Mouse (Mus musculus): ENCODE measurements around the gene Wdr12. TPM values are rescaled to one million over a fixed set of nuclear protein-coding genes. Genes with fewer than 3 reads are reported as not detected.
A peak's percentile ranks its signal among the peaks of the same experiment; 100 is the strongest.
"Not testable (repeated sequence)": the region's sequence is repeated elsewhere in the genome, so short reads cannot be mapped to it uniquely, and the experiment has no call there.

Wdr12 gene
- 11.2 and 11.6 TPM in 2 replicates for polyA plus RNA-seq (2012; ENCODE audit: insufficient read depth, insufficient read length, missing spikeins)

DNA sequence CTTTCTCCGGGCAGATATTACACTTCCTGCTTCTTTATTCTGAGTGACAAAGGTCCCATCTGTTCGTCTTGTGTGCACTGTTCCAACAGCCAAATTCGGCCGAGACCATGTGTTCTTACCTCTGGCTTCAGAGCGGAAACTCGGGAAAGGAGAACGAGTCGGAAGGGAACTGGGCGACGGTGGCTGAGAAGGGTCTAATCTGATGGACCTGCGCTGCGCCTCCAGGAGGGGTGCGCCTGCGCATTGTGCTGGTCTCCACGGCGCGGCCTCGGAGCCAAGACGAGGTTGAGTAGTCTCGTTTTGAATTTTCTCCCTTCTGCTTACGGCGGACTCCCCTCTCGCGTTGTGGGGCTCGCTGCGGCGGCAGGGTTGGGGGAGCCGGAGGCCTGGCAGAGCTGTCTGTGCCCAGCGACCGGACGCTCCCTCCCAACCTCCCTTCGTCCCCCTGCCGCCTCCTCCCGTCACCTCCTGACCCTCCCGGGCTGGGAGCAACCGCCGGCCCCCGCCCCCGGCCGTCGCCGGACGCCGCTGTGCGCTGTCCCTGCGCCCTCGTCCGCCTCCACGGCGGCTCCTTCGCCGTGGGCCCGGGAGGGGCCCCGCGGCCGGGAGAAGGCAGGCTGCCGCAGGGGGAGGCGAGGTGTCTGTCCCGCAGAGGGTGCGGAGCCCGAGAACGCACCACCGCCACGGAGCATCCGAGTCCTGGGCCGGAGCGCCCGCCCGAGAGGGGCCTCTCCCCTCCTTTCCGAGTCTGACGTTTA, at the start of gene Wdr12, which contains the start of gene Carf:
TSS of gene Wdr12 (minus strand) at position 622 of the 758 bp plus-strand sequence.
TSS of gene Carf (plus strand) at position 224 of the 758 bp plus-strand sequence.
- Histone ChIP-seq H3K27ac (replicated peaks; ENCODE audit: low read depth, low read length) (peak within 1 kb of the TSS; percentile 93), H3K4me3 (ENCODE audit: insufficient read depth, low read depth, low read length) (peak within 1 kb of the TSS; percentile 84), H3K4me1 (ENCODE audit: control insufficient read depth, insufficient read depth, insufficient read length, low read length) (no peaks in the 10 kb centered on the region)

DNA sequence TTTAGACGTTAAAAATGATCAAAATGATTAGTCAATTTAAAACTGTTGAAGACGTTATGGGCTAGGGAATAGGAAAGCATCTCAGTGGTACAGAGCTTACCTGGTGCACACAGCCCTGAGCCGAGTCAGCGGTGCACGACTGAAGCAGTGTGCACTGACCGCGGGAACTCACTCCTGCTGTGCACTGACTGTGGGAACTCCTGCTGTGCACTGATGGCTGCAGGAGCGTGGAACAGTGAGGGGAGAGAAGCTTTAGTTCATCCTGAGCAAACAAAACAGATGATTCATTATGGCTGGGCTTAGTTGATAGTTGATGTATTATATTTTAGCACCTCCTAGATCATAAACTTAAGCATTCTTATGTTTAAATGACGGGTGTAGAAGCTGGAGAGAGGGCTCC, 38.9 kb upstream of the Wdr12 start:
- Histone ChIP-seq H3K4me1 (ENCODE audit: control insufficient read depth, insufficient read depth, insufficient read length, low read length) (no peaks in the 10 kb centered on the region), H3K27ac (replicated peaks; ENCODE audit: low read depth, low read length) (no peak overlapping the region), H3K4me3 (ENCODE audit: insufficient read depth, low read depth, low read length) (no peak overlapping the region)

DNA sequence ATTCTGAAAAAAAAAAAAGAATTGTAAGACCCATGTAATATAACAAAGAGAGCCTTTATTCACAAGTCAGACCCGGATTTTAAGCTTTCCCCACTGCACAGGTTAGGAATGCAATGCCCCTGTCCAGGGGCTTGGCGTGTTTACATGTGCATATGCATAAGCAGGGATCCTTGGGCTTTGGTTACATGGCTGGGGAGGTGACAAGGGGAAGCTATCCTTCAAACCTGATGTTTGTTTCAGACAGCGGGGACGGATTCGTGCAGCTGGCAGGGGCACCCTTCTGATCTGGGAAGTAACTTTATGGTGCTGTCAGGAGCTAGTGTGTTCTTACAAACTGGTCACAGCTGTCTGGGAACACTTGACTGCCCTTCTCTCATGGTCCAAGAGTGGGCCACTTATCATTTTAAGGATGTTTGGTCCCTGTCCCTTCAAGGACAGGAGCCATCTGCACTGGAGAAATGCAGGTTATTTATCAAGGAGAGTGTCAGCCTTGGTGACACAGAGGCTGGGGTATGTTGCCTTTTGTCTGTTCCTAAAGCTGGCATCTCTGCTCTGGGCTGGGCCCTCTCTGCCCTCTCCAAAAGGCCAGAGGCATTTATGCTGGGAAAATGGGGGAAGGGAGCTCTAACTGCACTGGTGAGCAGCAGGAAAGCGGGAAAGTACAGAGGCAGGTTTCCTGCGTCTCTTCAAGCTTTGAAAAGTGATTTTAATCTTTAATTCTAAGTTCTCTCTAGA, 19.4 kb upstream of the Wdr12 start:
- no peaks in the 10 kb centered on the region for H3K4me1 ChIP-seq (ENCODE audit: control insufficient read depth, insufficient read depth, insufficient read length, low read length)
- no peak overlapping the region for H3K27ac ChIP-seq (replicated peaks; ENCODE audit: low read depth, low read length)
- H3K4me3 ChIP-seq (ENCODE audit: insufficient read depth, low read depth, low read length), result no peak overlapping the region

DNA sequence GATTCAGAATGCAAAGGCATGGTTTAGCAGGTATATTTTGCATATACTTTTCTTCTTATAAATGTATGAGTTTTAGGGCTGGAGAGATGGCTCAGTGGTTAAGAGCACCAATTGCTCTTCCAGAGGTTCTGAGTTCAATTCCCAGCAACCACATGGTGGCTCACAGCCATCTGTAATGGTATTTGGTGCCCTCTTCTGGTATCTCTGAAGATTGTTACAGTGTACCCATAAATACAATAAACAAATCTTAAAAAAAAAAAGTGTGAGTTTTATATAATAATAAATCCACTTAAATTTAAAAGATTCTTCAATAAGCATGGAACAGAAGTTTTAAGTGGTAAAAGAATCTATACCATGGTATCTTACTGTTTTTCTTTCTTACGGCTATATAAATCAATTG, 6.1 kb upstream of the Wdr12 start:
- Histone ChIP-seq H3K27ac (replicated peaks; ENCODE audit: low read depth, low read length) (no peak overlapping the region), H3K4me1 (ENCODE audit: control insufficient read depth, insufficient read depth, insufficient read length, low read length) (no peaks in the 10 kb centered on the region), H3K4me3 (ENCODE audit: insufficient read depth, low read depth, low read length) (no peak overlapping the region)

DNA sequence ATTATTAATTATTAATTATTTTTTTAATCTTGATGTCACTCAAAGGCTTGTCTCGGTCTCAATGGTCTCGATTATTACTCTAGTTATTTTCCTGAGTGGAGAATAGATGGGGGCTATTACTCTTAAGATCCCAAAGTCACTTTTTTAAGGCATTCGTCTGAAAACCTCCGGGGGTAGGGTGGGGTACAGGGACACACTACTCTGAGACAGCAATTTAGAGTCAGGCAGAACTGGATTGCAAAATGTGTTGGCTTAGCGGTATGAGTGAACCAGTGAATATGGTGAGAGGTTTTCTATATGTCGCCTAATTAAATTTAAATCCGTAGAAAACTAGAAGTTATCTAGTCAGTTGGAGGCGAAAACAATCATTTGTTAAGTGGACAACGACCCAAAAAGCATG, 394 bp upstream of the Wdr12 start:
- peak overlapping the region; percentile 59 for H3K4me3 ChIP-seq (ENCODE audit: insufficient read depth, low read depth, low read length)
- H3K27ac ChIP-seq (replicated peaks; ENCODE audit: low read depth, low read length), result no peak overlapping the region
- no peaks in the 10 kb centered on the region for H3K4me1 ChIP-seq (ENCODE audit: control insufficient read depth, insufficient read depth, insufficient read length, low read length)

DNA sequence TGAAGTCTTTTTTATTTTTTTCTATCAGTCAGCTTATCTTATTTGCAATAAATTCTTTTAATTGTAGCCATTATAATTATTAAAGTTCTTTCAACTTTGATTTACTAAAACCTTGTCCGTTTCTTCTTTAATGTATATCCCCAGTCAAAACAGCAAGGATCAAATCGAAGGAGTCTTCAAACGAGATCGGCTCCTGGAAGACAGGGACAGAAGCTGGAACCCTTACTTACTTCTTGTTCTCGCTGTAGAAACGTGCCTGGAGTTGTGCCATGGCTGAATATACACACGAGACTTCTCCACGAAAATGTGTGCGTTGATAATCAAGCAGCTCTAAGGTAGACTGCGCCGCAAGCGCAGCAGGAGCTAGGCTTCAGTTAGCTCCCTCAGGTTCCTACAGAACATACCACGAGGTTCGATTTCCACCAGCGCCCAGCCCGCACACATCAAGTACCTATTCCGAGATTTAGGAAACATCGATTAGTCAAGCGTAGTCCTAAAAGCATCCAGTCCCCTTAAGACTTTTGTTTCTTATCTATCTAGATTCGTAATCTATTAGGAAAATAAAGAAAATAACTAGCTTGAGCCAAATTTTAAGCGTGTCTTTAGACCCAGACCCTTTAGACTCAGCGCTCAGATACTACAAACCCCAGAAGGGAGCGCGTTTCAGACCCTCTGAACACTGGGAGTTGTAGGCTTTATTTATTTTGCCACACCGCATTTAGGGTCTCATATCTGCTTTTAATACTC, 995 bp downstream of the Wdr12 start:
- no peaks in the 10 kb centered on the region for H3K4me1 ChIP-seq (ENCODE audit: control insufficient read depth, insufficient read depth, insufficient read length, low read length)
- peak overlapping the region; percentile 89 for H3K27ac ChIP-seq (replicated peaks; ENCODE audit: low read depth, low read length)
- peak overlapping the region; percentile 84 for H3K4me3 ChIP-seq (ENCODE audit: insufficient read depth, low read depth, low read length)

DNA sequence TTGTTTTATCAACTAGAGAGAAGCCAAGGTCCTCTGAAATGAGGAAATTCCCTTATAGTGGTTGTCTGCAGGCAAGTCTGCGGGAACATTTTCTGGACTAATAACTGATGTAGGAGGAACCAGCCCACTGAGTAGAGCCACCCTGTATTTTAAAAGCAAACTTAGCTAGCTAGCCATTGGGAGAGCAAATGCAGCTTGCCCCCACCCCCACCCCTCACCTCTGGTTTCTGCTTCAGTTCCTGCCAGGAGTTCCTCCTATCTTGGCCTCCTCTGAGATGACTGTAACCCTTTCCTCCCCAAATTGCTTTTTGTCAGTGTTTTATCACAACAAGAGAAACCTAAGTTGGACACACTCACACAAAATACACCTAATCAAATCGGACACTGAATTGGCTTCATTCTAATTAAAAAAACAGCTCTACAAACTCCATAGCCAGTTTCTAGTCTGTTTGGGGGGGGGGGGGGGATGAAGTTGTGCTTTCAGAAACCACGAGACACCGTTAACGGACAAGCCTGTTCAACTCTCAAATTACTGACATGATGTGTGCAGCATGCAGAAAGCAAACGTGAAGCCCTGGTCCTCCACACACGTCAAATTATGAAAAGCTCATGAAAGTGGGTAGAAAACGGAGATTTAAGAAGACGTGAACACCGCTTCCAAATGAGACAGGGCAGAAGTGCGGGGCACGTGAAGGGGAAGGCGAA, 1.7 kb downstream of the Wdr12 start:
- no peak overlapping the region for H3K27ac ChIP-seq (replicated peaks; ENCODE audit: low read depth, low read length)
- peak overlapping the region; percentile 84 for H3K4me3 ChIP-seq (ENCODE audit: insufficient read depth, low read depth, low read length)
- H3K4me1 ChIP-seq (ENCODE audit: control insufficient read depth, insufficient read depth, insufficient read length, low read length), result no peaks in the 10 kb centered on the region

DNA sequence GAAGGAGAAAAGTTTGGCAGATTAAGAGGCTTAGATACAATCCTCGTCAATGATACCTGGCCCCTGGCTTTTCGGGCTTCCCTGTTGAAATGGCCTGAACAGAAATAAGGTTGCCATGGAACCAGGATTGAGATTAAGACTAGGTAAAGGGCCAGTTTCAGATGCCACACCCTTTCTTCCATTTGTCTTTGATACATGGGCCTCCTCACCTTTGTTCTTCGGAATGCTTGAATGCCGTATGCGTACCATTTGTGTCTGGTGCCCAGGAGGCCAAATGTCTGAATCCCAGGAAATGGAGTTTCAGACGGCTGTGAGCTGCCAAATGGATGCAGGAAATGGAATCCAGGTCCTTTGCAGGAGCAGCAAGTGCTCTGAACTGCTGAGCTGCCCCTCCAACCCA, 22.0 kb downstream of the Wdr12 start:
- no peaks in the 10 kb centered on the region for H3K4me1 ChIP-seq (ENCODE audit: control insufficient read depth, insufficient read depth, insufficient read length, low read length)
- H3K27ac ChIP-seq (replicated peaks; ENCODE audit: low read depth, low read length), result no peak overlapping the region
- H3K4me3 ChIP-seq (ENCODE audit: insufficient read depth, low read depth, low read length), result no peak overlapping the region

DNA sequence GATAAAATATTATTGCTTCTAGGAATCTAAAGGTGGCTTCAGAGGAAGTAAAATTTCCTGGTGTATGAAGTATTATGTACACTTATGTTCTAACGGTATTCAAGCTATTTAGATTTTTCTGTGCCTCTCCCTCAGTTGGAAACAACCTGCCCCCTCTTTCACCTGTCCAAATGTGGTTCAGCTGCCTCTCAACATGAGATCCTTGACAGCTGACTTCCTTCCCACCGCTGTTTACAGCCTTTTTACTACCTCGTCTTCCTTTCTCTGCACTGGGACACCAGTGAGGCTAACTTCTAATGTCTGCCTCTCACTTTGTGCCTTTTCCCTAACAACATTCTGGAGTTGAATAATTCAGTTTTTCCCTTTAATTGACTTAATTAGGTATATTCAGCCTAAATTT, 22.9 kb downstream of the Wdr12 start:
- H3K4me3 ChIP-seq (ENCODE audit: insufficient read depth, low read depth, low read length), result no peak overlapping the region
- no peaks in the 10 kb centered on the region for H3K4me1 ChIP-seq (ENCODE audit: control insufficient read depth, insufficient read depth, insufficient read length, low read length)
- H3K27ac ChIP-seq (replicated peaks; ENCODE audit: low read depth, low read length), result no peak overlapping the region

DNA sequence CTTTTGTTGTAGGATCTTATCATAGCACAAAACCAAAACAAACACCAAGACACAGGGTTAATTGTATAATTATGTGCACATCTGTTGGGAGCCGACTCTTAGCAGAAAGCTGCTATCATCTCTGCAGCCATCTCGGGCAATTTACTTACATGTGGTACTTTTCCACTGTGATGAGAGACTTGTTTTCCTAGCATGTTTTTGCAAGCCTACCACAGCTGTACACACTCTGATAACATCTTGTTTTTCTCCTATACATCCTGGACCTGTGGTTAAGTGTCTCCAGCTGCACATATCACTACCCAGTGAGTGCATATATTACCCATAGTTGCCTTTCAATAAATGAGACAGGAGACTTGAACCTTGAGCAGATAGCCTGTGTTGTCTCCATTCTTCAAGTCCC, 23.5 kb downstream of the Wdr12 start:
- Histone ChIP-seq H3K4me1 (ENCODE audit: control insufficient read depth, insufficient read depth, insufficient read length, low read length) (no peaks in the 10 kb centered on the region), H3K4me3 (ENCODE audit: insufficient read depth, low read depth, low read length) (no peak overlapping the region), H3K27ac (replicated peaks; ENCODE audit: low read depth, low read length) (no peak overlapping the region)

DNA sequence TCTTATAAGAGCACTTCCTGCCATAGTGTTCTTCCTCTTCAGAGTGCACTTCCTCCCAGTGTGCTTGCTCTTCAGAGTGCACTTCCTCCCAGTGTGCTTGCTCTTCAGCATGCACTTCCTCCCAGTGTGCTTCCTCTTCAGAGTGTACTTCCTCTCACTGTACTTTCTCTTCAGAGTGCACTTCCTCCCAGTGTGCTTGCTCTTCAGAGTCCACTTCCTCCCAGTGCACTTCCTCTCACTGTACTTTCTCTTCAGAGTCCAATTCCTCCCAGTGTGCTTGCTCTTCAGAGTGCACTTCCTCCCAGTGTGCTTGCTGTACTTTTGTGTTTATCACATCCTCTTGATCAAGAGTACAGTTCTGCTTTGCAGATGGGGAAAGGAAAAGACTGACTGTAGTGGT, 27.7 kb downstream of the Wdr12 start:
- not testable (repeated sequence) for H3K4me1 ChIP-seq (ENCODE audit: control insufficient read depth, insufficient read depth, insufficient read length, low read length); H3K4me3 ChIP-seq (ENCODE audit: insufficient read depth, low read depth, low read length); H3K27ac ChIP-seq (replicated peaks; ENCODE audit: low read depth, low read length)

DNA sequence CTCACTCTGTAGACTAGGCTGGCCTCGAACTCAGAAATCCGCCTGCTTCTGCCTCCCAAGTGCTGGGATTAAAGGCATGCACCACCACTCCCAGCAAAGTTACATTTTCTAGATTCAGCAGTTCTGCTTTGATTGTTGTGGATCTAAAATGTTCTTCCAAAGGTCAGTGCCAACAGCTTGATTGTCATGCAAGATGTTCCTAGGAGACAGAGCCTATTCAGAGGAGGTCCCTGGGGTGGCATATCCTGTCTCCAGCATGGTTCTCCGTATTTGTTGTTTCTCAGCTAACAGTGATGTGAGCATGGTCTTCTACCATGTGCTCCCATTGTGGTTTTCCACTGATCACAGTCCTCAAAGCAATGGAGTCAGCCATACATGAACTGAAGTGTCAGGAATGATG, 42.1 kb downstream of the Wdr12 start:
- Histone ChIP-seq H3K4me1 (ENCODE audit: control insufficient read depth, insufficient read depth, insufficient read length, low read length) (no peaks in the 10 kb centered on the region), H3K4me3 (ENCODE audit: insufficient read depth, low read depth, low read length) (no peak overlapping the region), H3K27ac (replicated peaks; ENCODE audit: low read depth, low read length) (no peak overlapping the region)

DNA sequence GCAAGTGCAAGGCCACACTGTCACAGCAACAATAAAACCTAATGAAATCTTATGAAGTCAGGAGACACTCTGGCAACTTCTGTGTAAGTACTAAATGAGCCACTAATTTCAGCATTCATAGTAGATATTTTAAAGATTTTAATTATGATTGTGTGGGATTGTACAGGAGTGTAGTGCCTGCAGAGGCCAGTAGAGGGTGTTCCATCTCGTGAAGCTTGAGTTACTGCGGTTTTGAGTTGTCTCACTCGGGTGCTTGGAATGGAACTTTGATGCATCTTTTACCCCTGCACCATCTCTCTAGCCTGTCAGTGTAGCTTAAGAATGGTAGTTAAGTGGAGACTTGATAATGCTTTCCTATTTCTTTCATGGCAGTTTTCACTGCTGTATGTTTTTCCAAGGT, 43.8 kb downstream of the Wdr12 start:
- H3K4me1 ChIP-seq (ENCODE audit: control insufficient read depth, insufficient read depth, insufficient read length, low read length), result no peaks in the 10 kb centered on the region
- no peak overlapping the region for H3K4me3 ChIP-seq (ENCODE audit: insufficient read depth, low read depth, low read length)
- H3K27ac ChIP-seq (replicated peaks; ENCODE audit: low read depth, low read length), result no peak overlapping the region

DNA sequence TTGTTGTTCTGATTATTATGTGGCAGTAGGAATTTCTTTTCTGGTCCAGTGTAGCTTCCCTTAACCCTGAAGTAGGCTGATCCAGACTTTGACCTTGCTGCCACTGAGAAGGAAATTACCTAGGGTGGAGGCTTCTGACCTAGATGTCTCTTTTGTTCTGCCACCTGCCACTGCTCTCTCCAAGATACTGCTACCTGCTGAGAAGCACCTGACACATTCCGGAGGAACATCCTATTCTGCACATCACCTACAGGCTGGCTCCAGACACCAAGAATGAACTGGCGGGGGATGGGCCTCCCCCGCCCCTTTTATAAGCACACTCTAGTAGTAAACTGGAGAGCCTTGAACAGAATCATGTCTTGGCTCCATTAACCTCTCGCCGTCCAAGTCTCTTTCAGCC, 51.0 kb downstream of the Wdr12 start:
- H3K4me3 ChIP-seq (ENCODE audit: insufficient read depth, low read depth, low read length); H3K27ac ChIP-seq (replicated peaks; ENCODE audit: low read depth, low read length); H3K4me1 ChIP-seq (ENCODE audit: control insufficient read depth, insufficient read depth, insufficient read length, low read length): not testable (repeated sequence)

DNA sequence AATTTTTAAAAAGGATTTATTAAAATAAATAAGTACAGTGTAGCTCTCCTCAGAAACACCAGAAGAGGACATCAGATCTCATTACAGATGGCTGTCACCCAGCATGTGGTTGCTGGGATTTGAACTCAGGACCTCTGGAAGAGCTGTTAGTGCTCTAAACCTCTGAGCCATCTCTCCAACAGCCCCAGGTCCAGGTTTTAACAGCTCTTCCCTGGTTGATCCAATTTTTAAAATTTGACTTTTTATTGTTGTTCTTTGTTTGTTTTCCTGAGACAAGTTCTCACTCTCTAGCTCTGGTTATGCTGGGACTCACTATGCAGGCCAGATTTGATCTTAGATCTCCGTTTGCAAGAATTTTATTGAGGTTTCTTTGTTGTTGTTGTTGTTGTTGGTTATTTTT, 53.9 kb downstream of the Wdr12 start:
- Histone ChIP-seq H3K4me3 (ENCODE audit: insufficient read depth, low read depth, low read length) (no peak overlapping the region), H3K4me1 (ENCODE audit: control insufficient read depth, insufficient read depth, insufficient read length, low read length) (no peaks in the 10 kb centered on the region; the same call in 1 of the 2 replicates), H3K27ac (replicated peaks; ENCODE audit: low read depth, low read length) (no peak overlapping the region)

Data from brown adipose tissue, adult 24 weeks (tissue).